Mouse (Mus musculus) erythroblast, embryonic 14.5 days (primary cell): ENCODE measurements at regions not wholly inside any gene's neighbourhood (a gene's known extent, or its start where the extent isn't known, plus 50 kb on each side); places are given as distances from the start of the nearest gene placed in this dataset.

Experiments used
- GATA1 ChIP-seq: IDR thresholded peaks from 2 replicates; pipeline ENCODE4 v1.6.1; 2012; ENCODE audit warnings: low read length, inconsistent platforms, mixed read lengths
- TAL1 ChIP-seq: IDR thresholded peaks from 3 replicates; pipeline ENCODE4 v1.6.1; 2012; ENCODE audit warnings: low read length, inconsistent platforms, mixed read lengths

DNA sequence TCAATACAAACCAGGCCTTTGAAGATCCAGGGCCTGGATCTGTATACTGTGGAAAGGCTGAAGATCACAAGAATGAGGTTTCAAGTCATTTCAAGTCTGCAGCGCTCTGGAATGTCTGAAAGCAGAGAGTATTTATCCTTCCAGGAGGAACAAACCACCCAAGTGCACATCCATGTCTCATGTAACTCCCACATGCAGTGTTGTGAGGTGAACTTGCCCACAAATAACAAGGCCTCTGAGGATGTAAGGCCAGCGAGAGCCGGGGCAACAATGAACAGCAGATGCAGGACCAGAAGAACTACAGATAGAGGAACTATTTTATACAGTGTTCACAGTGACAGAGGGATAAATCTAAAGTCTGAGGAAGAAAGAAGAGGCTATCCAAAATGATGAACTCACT, 442.4 kb downstream of the Slc4a3 start:
- no peak for TF ChIP-seq GATA1
- no peak for TF ChIP-seq TAL1
